Mouse (Mus musculus) bone marrow macrophage, adult 2 months (primary cell): ENCODE results near the gene Ildr1. TPM values are rescaled to one million over a fixed set of nuclear protein-coding genes. Genes with fewer than 3 reads are reported as not detected.

Source experiments
- H3K27ac ChIP-seq: 2 replicates; pipeline ENCODE4 v1.5.1; 2012; ENCODE audit warnings: low read depth, low read length; ENCODE audit not compliant: insufficient read depth
- H3K4me1 ChIP-seq: 2 replicates; pipeline ENCODE4 v1.6.1; 2012; ENCODE audit warnings: low read length; ENCODE audit not compliant: control insufficient read depth, insufficient read depth
- H3K4me3 ChIP-seq: 2 replicates; pipeline ENCODE4 v1.5.1; 2012; ENCODE audit warnings: mild to moderate bottlenecking, low read length, moderate library complexity; ENCODE audit not compliant: insufficient read depth
- CTCF ChIP-seq: IDR thresholded peaks from 2 replicates; pipeline ENCODE4 v1.5.1; 2012; ENCODE audit warnings: low read depth, mild to moderate bottlenecking, low read length, moderate library complexity
- POLR2A ChIP-seq: IDR thresholded peaks from 2 replicates; pipeline ENCODE4 v1.6.1; 2012; ENCODE audit warnings: mild to moderate bottlenecking, low read depth, low read length, borderline replicate concordance
- polyA plus RNA-seq: library from polyadenylated mRNA; stranded (reverse); fragments of >200 nt; gene quantifications from 2 replicates; pipeline ENCODE4 v1.2.4, GENCODE M21; 2012; ENCODE audit not compliant: missing spikeins, insufficient read depth, insufficient read length

Gene Ildr1
- not detected in 2 replicates for polyA plus RNA-seq

GRCm38 (mm10) chr16:36693818-36694413 is at the start of gene Ildr1:
Gene Ildr1 (plus strand): TSS chr16:36693978.
- H3K4me1 ChIP-seq, result peaks cover 10% of the 10 kb centered on the region
- no peak within 1 kb of the TSS for H3K27ac ChIP-seq
- TF ChIP-seq POLR2A (no peak), CTCF (no peak)
- no peak within 1 kb of the TSS for H3K4me3 ChIP-seq

GRCm38 (mm10) chr16:36645124-36645523 is 48.7 kb upstream of the Ildr1 start:
- Histone ChIP-seq H3K4me1 (peaks cover 45% of the 10 kb centered on the region), H3K27ac (no peak overlapping the region), H3K4me3 (no peak overlapping the region)
- TF ChIP-seq CTCF, result no peak
- no peak for TF ChIP-seq POLR2A

- Histone ChIP-seq H3K4me1 (peaks cover 21% of the 10 kb centered on the region), H3K4me3 (no peak overlapping the region), H3K27ac (no peak overlapping the region)
- TF ChIP-seq POLR2A (no peak), CTCF (no peak)
Observed at GRCm38 (mm10) chr16:36649304-36649703, 44.5 kb upstream of the Ildr1 start.

- peaks cover 22% of the 10 kb centered on the region for H3K4me1 ChIP-seq
- H3K27ac ChIP-seq, result no peak overlapping the region
- no peak overlapping the region for H3K4me3 ChIP-seq
- TF ChIP-seq POLR2A, result no peak
- TF ChIP-seq CTCF, result no peak
Observed at GRCm38 (mm10) chr16:36650511-36650910, 43.3 kb upstream of the Ildr1 start.

GRCm38 (mm10) chr16:36651174-36651766 is 42.5 kb upstream of the Ildr1 start:
- TF ChIP-seq CTCF (no peak), POLR2A (no peak)
- Histone ChIP-seq H3K4me3 (no peak overlapping the region), H3K27ac (no peak overlapping the region), H3K4me1 (peaks cover 19% of the 10 kb centered on the region)

- Histone ChIP-seq H3K4me3 (no peak overlapping the region), H3K4me1 (peaks cover 27% of the 10 kb centered on the region), H3K27ac (no peak overlapping the region)
- TF ChIP-seq CTCF, result no peak
- no peak for TF ChIP-seq POLR2A
Observed at GRCm38 (mm10) chr16:36655199-36655598, 38.6 kb upstream of the Ildr1 start.

- no peak for TF ChIP-seq POLR2A
- TF ChIP-seq CTCF, result no peak
- peak overlapping the region; percentile 27 for H3K27ac ChIP-seq
- peaks cover 27% of the 10 kb centered on the region for H3K4me1 ChIP-seq
- H3K4me3 ChIP-seq, result no peak overlapping the region
Observed at GRCm38 (mm10) chr16:36655910-36656309, 37.9 kb upstream of the Ildr1 start.

- Histone ChIP-seq H3K27ac (no peak overlapping the region), H3K4me1 (peaks cover 37% of the 10 kb centered on the region), H3K4me3 (no peak overlapping the region)
- TF ChIP-seq POLR2A, result no peak
- no peak for TF ChIP-seq CTCF
Observed at GRCm38 (mm10) chr16:36661330-36661729, 32.4 kb upstream of the Ildr1 start.

GRCm38 (mm10) chr16:36663484-36663883 is 30.3 kb upstream of the Ildr1 start:
- Histone ChIP-seq H3K4me1 (peaks cover 33% of the 10 kb centered on the region), H3K27ac (peak overlapping the region; percentile 78), H3K4me3 (peak overlapping the region; percentile 13; the same call in 1 of the 2 replicates)
- TF ChIP-seq POLR2A (no peak), CTCF (no peak)

- H3K27ac ChIP-seq, result peak within 1 kb of the TSS; percentile 63
- peaks cover 46% of the 10 kb centered on the region for H3K4me1 ChIP-seq
- H3K4me3 ChIP-seq, result peak within 1 kb of the TSS; percentile 63
- TF ChIP-seq POLR2A (no peak), CTCF (no peak)
Observed at GRCm38 (mm10) chr16:36665782-36666181, 28.0 kb upstream of the Ildr1 start, which contains the start of gene Cd86. Gene Cd86 (minus strand): TSS chr16:36666081.
